Mouse (Mus musculus) layer of hippocampus, adult 2 months (tissue): Measurements from ENCODE around the gene Atp1b4. TPM values are rescaled to one million over a fixed set of nuclear protein-coding genes. Genes with fewer than 3 reads are reported as not detected.
"Not testable (repeated sequence)": the region's sequence is repeated elsewhere in the genome, so short reads cannot be mapped to it uniquely, and the experiment has no call there.

Source experiments
- DNase-seq, 2 experiments: peaks; one replicate each; pipeline ENCODE4 v3.0.0; 2022; ENCODE audit warnings: low spot score in 2 of 2
- H3K27ac ChIP-seq: fragments of 200-600 bp; 2 replicates; pipeline ENCODE4 v1.8.1; 2022
- H3K4me3 ChIP-seq: fragments of 200-600 bp; 2 replicates; pipeline ENCODE4 v1.8.1; 2022; ENCODE audit warnings: mild to moderate bottlenecking
- CTCF ChIP-seq: fragments of 200-600 bp; conservative IDR thresholded peaks from 2 replicates; pipeline ENCODE4 v1.8.1; 2022; ENCODE audit warnings: antibody characterized with exemption, mild to moderate bottlenecking, moderate library complexity
- long read RNA-seq, 2 experiments: library from polyadenylated mRNA; stranded (forward); transcript quantifications; one replicate each; pipeline ENCODE4 v2.0.0; 2021; ENCODE audit warnings: borderline mapping rate in 2 of 2
- total RNA-seq, 2 experiments: library from RNA; stranded (reverse); gene quantifications; 2 replicates each; pipeline ENCODE4 v1.2.3; 2021

Atp1b4 gene
- total RNA-seq = not detected
- long read RNA-seq, experiment 1 = 0 reads
- long read RNA-seq, experiment 2 = 0 reads

DNA sequence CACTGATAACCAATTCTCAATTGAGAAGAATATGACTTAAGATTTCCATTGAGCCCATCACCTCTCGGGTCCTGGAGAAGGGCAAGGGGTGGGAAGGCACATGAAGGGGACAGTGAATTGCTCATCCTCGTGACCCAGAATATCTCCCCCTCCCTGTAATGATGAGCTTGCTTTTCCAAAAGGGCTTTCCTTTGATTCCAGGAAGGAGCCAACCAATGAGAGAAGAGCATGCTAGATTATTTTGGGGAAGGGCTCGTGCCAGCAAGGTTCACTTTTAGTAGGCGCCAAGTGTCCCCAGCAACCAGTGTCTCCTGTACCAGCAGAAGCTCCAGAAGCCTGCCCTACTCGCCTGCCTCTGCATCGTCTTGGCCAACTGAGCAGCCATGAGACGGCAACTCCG, at the start of gene Atp1b4:
Atp1b4 (plus strand) TSS at position 301 of the 400 bp plus-strand sequence.
- TF ChIP-seq CTCF = no peak
- no peak within 1 kb of the TSS for H3K27ac ChIP-seq
- no peak within 1 kb of the TSS for H3K4me3 ChIP-seq
- no peak for DNase-seq

DNA sequence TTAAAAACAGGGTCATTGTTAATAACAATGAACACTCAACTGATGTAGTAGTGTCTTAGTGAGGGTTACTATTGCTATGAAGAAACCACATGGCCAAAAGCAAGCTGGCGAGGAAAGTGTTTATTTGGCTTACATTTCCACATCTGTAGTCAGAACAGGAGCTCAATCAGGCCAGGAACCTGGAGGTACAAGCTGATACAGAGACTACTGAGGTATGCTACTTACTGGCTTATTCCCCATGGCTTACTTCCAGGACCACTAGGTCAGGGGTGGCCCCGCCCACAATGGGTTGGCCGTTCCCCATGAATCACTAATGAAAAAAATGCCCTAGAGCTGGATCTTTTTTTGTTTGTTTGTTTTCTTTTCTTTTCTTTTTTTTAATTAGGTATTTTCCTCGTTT, 7.4 kb upstream of the Atp1b4 start:
- DNase-seq = no peak
- Histone ChIP-seq H3K27ac (no peak overlapping the region), H3K4me3 (no peak overlapping the region)
- TF ChIP-seq CTCF = no peak

- Histone ChIP-seq H3K4me3 (no peak overlapping the region), H3K27ac (no peak overlapping the region)
- no peak for TF ChIP-seq CTCF
- no peak for DNase-seq
Observed at GRCm38 (mm10) chrX:38311054-38311453, 4.9 kb upstream of the Atp1b4 start.

- Histone ChIP-seq H3K4me3 (no peak overlapping the region), H3K27ac (no peak overlapping the region)
- DNase-seq = no peak
- TF ChIP-seq CTCF = no peak
Observed at GRCm38 (mm10) chrX:38312910-38313625, 2.9 kb upstream of the Atp1b4 start.

GRCm38 (mm10) chrX:38313626-38314210, 2.3 kb upstream of the Atp1b4 start:
- no peak overlapping the region for H3K27ac ChIP-seq
- TF ChIP-seq CTCF = no peak
- no peak overlapping the region for H3K4me3 ChIP-seq
- no peak for DNase-seq

- DNase-seq = no peak
- TF ChIP-seq CTCF = no peak
- no peak overlapping the region for H3K27ac ChIP-seq
- H3K4me3 ChIP-seq = no peak overlapping the region
Observed at GRCm38 (mm10) chrX:38330695-38331406, 14.9 kb downstream of the Atp1b4 start.

DNA sequence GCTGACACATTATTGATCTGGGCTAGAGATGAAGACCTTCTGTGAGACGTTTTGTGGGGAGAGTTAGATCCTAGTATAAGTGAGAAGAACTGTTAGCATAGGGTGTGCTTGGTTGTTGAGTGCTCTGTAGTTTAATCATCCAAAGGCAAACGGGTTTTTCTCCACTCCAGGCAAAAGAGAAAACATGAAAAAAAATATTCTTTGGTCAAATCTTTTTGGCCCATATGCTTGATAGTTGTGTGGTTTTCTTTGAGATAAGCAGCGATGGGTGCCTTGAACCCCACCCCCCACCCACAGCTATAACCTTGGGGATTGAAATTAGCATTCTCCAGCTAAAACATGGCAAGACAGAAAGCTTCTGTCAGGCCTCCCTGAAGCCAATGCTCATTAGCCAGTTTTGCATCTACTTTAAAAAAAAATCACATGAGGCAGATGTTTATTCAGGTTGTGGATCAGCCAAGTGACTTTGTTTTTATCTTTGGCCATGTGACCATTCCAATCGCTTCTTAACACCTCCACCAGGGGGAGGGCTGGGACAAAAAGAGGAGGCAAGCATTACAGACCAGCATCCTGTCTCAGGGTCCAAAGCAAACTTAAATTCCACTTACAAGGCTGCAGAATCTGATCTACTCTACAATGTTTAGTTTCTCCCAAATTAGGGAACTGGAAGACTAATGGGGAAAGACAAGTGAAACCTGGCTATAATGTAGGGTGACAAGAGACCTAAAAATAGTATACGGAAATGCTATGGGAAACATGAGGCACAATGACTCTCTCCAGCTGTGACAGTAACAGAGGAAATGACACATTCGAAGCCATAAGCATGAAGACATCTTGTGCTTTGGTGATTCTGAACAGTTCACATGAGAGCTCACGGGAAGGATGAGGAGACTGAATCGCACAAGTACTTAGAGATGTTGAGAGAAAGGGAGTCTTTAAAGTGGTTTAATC, 18.6 kb downstream of the Atp1b4 start:
- no peak for DNase-seq
- no peak overlapping the region for H3K4me3 ChIP-seq
- TF ChIP-seq CTCF = peak; percentile 61
- H3K27ac ChIP-seq = no peak overlapping the region

- DNase-seq = no peak
- no peak for TF ChIP-seq CTCF
- Histone ChIP-seq H3K4me3 (no peak overlapping the region), H3K27ac (no peak overlapping the region)
Observed at GRCm38 (mm10) chrX:38362016-38362415, 46.0 kb downstream of the Atp1b4 start.

DNA sequence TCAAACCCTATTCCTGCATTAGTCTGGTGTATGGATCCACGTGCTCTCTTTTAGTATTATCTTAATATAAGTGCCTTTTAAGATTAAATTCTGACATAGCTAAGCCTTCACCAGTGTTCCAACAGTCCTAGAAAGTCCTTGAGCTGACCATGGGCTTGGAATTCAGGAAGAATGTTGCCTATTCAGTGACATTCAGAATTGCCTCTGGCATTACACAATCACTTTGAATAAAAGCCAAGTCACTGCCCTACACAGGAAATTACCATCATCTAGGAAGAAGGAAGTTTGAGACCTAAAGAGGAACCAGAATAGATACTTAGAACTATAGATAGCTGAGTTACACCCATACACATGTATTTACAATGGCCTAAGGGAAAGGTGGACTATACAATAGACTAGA, 48.6 kb downstream of the Atp1b4 start:
- H3K4me3 ChIP-seq, H3K27ac ChIP-seq, DNase-seq: not testable (repeated sequence)

DNA sequence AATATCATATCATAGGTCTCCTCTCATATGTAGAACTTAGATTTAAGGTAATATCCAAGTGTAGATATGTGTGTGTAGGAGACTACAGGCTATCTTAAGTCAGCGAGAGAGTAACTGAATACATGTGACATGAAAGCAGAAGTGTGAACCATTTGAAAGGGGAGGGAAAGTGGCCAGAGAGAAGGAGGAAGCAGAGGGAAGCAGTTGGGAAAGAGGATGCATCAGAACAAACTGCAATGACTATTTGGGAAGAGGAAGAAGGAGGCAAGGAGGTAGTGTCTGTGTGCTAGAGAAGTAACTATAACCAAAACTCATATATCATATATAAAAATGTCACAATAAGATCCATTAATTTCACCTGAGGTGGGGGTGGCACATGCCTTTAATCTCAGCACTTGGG, 57.2 kb downstream of the Atp1b4 start:
- DNase-seq, H3K4me3 ChIP-seq, H3K27ac ChIP-seq: not testable (repeated sequence)

Other genes starting within 250 kb of the Atp1b4 start
- not detected for gene Rhox10, start 249.7 kb upstream of the Atp1b4 start, total RNA-seq
- not detected for gene Rhox11, start 231.0 kb upstream of the Atp1b4 start, total RNA-seq
- not detected for gene Rhox12, start 205.3 kb upstream of the Atp1b4 start, total RNA-seq
- gene Rhox13, start 195.0 kb upstream of the Atp1b4 start, total RNA-seq = not detected
- 10 to 100 TPM; 23.0 to 24.7 TPM for gene Zbtb33, start 126.4 kb upstream of the Atp1b4 start, total RNA-seq
- gene Tmem255a, start 63.7 kb upstream of the Atp1b4 start, total RNA-seq = 10 to 100 TPM; 21.1 to 26.9 TPM
- gene Lamp2, start 140.3 kb downstream of the Atp1b4 start, total RNA-seq = 10 to 100 TPM; 67.0 to 69.1 TPM